Mouse (Mus musculus): ENCODE results near the gene Cyp2b13.
"Not testable (repeated sequence)": the region's sequence is repeated elsewhere in the genome, so short reads cannot be mapped to it uniquely, and the experiment has no call there.

The Cyp2b13 gene

DNA sequence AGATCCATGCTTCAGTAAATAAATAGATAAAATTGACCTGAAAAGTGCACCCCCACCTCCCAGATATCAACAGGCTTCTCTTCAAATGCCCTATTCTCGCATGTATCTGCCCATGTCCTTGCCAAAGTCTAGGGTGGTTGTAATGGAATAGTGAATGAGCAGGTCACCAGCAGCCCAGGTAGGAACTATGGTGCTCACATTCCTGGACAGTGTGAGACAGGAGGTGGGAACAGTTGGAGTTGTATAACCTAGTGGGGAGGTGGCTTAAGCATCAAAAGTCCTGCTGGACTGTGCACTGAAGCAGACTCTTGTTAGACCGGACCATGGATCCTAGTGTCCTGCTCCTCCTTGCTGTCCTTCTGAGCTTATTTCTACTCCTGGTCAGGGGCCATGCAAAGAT is at the start of gene Cyp2b13:
Cyp2b13 (plus strand) TSS at position 301 of the 400 bp plus-strand sequence.
- not testable (repeated sequence) for DNase-seq (ENCODE audit: low spot score)

DNA sequence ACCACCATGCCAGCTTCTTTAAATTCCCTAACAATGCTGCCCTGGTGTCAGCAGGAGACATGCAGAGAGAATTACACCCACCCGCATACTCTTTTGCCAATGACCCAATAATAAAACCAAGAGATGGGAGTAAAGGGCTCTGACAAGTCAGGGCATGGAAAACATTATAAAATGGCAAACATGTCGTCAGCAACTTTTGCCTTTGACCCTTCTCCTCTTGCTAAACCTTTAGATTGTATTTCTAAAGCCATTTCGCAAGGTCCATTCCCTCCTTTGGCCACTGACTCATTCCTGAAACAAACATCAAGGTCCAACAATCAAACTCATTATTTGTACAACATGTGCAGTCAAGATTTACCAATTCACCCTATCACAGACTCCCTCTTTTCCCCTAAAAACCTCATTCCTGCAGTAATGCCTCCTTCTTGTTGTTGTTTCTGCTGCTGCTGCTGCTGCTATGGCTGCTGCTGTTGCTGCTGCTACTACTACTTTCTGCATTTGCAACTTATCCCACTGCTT is 41.4 kb upstream of the Cyp2b13 start:
- not testable (repeated sequence) for DNase-seq (ENCODE audit: low spot score)

DNA sequence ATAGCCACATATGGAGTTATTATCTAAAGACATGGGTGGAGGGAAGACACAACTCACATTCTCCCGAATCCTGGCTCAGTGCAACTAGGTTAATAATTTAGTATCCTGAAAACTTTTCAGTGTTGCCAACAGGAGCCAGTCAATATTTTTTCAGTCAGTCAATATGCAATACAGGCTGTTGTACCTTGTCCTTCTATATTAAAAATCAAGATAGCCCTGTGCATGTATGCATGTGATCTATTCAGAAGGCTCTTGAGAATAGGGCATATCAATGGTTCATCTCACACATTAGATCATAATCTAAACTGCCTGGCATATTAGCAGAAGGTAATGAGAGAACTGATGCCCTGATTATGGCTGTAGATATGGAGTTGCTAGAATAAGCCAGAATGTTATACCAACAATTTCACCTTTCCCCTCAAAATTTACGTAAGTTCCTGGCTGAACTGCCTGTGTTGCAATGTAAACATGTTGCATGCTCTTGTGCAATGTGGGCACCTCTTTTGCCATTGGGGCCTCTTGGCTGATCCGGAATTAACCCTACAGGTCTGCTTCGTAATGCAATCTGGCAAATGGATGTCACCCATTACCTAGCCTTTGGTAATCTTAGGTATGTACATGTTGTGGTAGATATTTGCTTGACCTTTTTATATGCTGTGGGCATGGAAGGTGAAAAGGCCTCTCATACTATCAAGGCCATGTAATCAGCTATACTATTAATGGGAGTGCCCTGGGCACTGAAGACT is 6.2 kb upstream of the Cyp2b13 start:
- not testable (repeated sequence) for DNase-seq (ENCODE audit: low spot score)

DNA sequence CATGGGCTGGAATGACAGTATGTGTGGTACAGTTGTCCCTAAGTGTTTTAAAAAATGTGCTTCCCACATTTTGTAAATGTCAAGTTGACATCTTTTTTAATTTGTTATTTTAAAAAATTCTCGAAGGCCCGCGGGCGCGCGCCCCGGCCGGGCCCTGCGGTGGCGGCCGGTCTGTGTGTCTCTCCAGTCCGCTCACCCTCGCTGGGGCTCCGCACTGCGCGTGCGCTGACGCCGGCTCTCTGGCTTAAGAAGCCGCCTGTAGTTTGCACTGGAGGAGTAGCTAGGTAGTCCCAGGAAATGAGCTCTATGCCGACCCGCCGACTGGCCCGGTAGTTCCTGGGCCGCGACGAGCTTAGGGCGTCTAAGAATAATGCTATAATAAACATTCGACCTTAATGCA is 10.4 kb downstream of the Cyp2b13 start:
- DNase-seq (ENCODE audit: low spot score), result not testable (repeated sequence)

DNA sequence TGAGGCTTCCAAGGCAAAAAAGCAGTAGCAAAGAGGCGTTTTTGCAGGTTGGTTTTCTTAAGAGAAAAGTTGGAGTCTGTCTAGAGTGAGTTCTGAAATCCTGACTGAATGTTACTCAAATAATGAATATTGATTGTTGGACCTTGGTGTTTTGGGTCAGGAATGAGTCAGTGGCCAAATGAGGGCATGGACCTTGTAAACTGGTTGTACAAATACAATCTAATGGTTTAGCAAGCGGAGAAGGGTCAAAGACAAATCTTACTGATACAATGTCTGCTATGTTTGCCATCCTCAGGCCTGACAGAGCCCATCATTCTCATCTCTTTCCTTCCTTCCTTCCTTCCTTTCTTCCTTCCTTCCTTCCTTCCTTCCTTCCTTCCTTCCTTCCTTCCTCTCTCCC is 21.3 kb downstream of the Cyp2b13 start:
- DNase-seq (ENCODE audit: low spot score), result no peak

DNA sequence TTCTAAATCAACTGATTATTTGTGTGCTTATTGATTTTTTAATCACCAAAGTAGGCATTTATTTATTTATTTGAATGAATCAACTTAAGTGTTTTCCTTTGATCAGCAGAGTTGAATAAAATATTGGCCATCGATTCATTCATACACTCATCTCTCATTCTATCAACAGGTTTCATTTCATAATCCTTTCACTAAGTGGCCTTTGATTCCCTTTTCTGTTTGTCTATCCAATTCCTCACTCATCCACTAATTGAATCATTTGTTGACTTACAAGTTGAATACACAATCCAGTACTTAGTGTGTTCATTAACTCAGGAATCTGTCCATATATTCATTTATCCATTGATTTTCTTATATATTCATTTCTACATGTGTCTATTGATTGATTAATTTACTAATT is 26.1 kb downstream of the Cyp2b13 start:
- no peak for DNase-seq (ENCODE audit: low spot score)

DNA sequence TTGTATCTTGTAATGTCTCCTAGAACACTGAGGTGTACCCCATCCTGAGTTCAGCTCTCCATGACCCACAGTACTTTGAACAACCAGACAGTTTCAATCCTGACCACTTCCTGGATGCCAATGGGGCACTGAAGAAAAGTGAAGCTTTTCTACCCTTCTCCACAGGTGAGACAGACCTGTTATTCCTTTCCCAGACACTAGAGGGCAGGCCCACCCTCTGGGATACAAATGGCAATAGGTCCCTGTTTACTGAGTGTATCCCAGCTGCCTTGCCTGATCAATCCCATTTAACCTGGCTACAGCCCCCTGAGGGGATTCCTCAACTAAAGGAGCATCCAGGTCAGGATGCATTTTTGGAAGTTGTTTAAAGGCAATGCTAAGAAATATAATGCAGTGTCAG is 27.3 kb downstream of the Cyp2b13 start:
- not testable (repeated sequence) for DNase-seq (ENCODE audit: low spot score)

DNA sequence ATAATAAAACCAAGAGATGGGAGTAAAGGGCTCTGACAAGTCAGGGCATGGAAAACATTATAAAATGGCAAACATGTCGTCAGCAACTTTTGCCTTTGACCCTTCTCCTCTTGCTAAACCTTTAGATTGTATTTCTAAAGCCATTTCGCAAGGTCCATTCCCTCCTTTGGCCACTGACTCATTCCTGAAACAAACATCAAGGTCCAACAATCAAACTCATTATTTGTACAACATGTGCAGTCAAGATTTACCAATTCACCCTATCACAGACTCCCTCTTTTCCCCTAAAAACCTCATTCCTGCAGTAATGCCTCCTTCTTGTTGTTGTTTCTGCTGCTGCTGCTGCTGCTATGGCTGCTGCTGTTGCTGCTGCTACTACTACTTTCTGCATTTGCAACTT is 78.3 kb downstream of the Cyp2b13 start:
- not testable (repeated sequence) for DNase-seq (ENCODE audit: low spot score)

DNA sequence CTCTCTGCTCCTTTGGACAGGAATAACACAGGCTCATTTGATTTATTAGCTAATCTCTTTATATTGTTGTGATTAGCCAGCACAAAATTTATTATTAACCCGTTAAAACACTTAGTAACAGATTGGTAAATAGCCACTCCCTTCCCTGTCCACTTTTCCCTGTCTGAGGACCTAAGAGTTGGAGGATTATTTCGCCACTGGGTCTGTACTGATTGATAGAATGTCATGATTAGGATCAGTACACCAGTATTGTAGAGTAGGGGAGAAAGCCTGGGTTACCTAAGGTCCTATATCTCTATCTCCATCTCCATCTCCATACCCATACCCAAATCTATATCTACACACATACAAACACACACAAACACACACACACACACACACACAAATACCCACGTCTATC is 82.4 kb downstream of the Cyp2b13 start:
- DNase-seq (ENCODE audit: low spot score), result not testable (repeated sequence)

Data from urinary bladder, postnatal 25 days (tissue).